Mouse (Mus musculus) CH12.LX (cell line): ENCODE measurements around the gene Cacng7.

Experiments used
- CTCF ChIP-seq, 2 experiments: IDR thresholded peaks in 1 of 2; conservative IDR thresholded peaks in 1 of 2; 2 replicates each; pipeline ENCODE4 v1.5.1; 2011 to 2012; ENCODE audit warnings: low read depth in 2 of 2, low read length in 2 of 2, improper control_type of control experiment in 1 of 2, inconsistent platforms in 1 of 2, mild to moderate bottlenecking in 1 of 2, moderate library complexity in 1 of 2
- E2F4 ChIP-seq: IDR thresholded peaks from 2 replicates; pipeline ENCODE4 v1.6.1; 2011; ENCODE audit warnings: low read depth, low read length, improper control_type of control experiment; ENCODE audit not compliant: insufficient replicate concordance
- EP300 ChIP-seq: IDR thresholded peaks from 2 replicates; pipeline ENCODE4 v1.6.1; 2011; ENCODE audit warnings: low read length, improper control_type of control experiment
- JUND ChIP-seq: conservative IDR thresholded peaks from 2 replicates; pipeline ENCODE4 v1.6.1; 2011; ENCODE audit warnings: low read depth, low read length, improper control_type of control experiment
- MYC ChIP-seq: IDR thresholded peaks from 2 replicates; pipeline ENCODE4 v1.6.1; 2011; ENCODE audit warnings: low read depth, mild to moderate bottlenecking, improper control_type of control experiment, low read length
- NELFE ChIP-seq: IDR thresholded peaks from 2 replicates; pipeline ENCODE4 v1.6.1; 2011; ENCODE audit warnings: low read depth, low read length, improper control_type of control experiment
- NRF1 ChIP-seq: IDR thresholded peaks from 2 replicates; pipeline ENCODE4 v1.6.1; 2014; ENCODE audit warnings: low read depth, mild to moderate bottlenecking, inconsistent platforms, low read length, improper control_type of control experiment, moderate library complexity
- POLR2A ChIP-seq: IDR thresholded peaks from 2 replicates; pipeline ENCODE4 v1.6.1; 2011; ENCODE audit warnings: low read depth, mild to moderate bottlenecking, improper control_type of control experiment, low read length
- RCOR1 ChIP-seq: conservative IDR thresholded peaks from 2 replicates; pipeline ENCODE4 v1.6.1; 2012; ENCODE audit warnings: low read depth, mild to moderate bottlenecking, inconsistent platforms, low read length, improper control_type of control experiment
- SIN3A ChIP-seq: IDR thresholded peaks from 2 replicates; pipeline ENCODE4 v1.6.1; 2012; ENCODE audit warnings: low read length, improper control_type of control experiment, inconsistent platforms
- TCF12 ChIP-seq: IDR thresholded peaks from 2 replicates; pipeline ENCODE4 v1.6.1; 2014; ENCODE audit warnings: low read depth, mild to moderate bottlenecking, inconsistent platforms, low read length, improper control_type of control experiment
- USF1 ChIP-seq: IDR thresholded peaks from 2 replicates; pipeline ENCODE4 v1.6.1; 2014; ENCODE audit warnings: low read depth, mild to moderate bottlenecking, inconsistent platforms, low read length, improper control_type of control experiment
- ZKSCAN1 ChIP-seq: IDR thresholded peaks from 2 replicates; pipeline ENCODE4 v1.6.1; 2012; ENCODE audit warnings: low read depth, inconsistent platforms, low read length, improper control_type of control experiment, borderline replicate concordance
- ZMIZ1 ChIP-seq: IDR thresholded peaks from 2 replicates; pipeline ENCODE4 v1.6.1; 2012; ENCODE audit warnings: low read depth, mild to moderate bottlenecking, inconsistent platforms, low read length, improper control_type of control experiment

DNA sequence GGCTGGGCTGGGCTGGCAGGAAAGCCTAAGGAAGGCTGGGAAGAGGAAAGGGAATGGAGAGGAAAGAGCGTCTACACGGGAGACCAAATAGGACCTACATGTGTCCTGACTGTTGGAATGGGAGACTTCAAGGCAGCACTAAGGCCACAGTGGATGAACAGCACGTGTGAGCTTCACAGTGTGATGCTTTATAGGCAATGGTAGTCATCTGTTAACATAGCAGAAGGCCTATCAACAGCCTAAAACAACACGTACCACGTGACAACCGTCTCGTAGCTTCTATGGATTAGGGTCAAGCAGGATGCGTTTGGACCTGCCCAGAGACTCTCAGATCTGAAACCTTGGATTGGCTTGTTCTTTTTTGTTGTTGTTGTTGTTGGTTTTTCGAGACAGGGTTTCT lies 49.4 kb downstream of the Cacng7 start:
- TF ChIP-seq CTCF (conservative IDR thresholded peaks at IDR 0.05 in 1 of 2, IDR thresholded peaks at IDR 0.05 in 1 of 2; ENCODE audit: low read depth in 2 of 2, low read length in 2 of 2): no peak
- TF ChIP-seq RCOR1: no peak
- TF ChIP-seq NELFE: no peak
- no peak for TF ChIP-seq TCF12
- TF ChIP-seq USF1: no peak
- TF ChIP-seq NRF1: no peak
- TF ChIP-seq POLR2A: no peak
- no peak for TF ChIP-seq SIN3A
- TF ChIP-seq JUND: no peak
- no peak for TF ChIP-seq ZKSCAN1
- no peak for TF ChIP-seq EP300
- TF ChIP-seq ZMIZ1: no peak
- no peak for TF ChIP-seq E2F4
- TF ChIP-seq MYC: no peak
